Mouse (Mus musculus): ENCODE measurements at regions not wholly inside any gene's neighbourhood (a gene's known extent, or its start where the extent isn't known, plus 50 kb on each side); places are given as distances from the start of the nearest gene placed in this dataset.

GRCm38 (mm10) chr12:16391630-16392269 lies 219.0 kb downstream of the Lpin1 start:
- Histone ChIP-seq H3K27me3 (replicated peaks) (no peaks in the 10 kb centered on the region), H3K4me3 (replicated peaks) (no peak overlapping the region), H3K4me2 (replicated peaks) (no peak overlapping the region), H3K9me3 (no peaks in the 10 kb centered on the region), H3K9ac (no peak overlapping the region), H3K4me1 (replicated peaks) (0 out of 2 replicates have a peak, but pooled peaks cover 3% of the 10 kb centered on the region), H3K27ac (no peak overlapping the region), H3K36me3 (no peaks in the 10 kb centered on the region)
- ATAC-seq, result no peak
- 49% methylated on average over 5 of the region's 5 CpGs for WGBS

DNA sequence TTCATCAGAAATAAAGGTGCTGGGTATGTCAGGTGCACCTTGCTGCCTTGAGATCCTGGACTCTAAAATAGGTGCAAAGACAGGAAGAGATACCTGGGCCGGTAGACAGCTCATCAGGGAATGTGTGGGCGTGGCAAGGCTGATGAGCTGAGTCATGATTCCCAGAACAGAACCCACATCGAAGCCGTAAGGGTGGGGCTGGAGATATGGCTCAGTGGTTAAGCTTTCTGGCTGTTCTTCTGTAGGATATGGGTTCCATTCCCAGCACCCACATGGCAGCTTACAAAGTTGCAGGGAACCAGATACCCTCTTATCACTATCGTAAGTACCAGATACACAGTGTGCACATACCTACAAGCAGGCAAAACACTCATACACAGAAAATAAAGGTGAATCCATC lies 219.6 kb downstream of the Lpin1 start:
- no peaks in the 10 kb centered on the region for H3K27me3 ChIP-seq (replicated peaks)
- H3K36me3 ChIP-seq, result no peaks in the 10 kb centered on the region
- no peak for ATAC-seq
- no peaks in the 10 kb centered on the region for H3K9me3 ChIP-seq
- H3K27ac ChIP-seq, result no peak overlapping the region
- no peak overlapping the region for H3K4me2 ChIP-seq (replicated peaks)
- no peak overlapping the region for H3K4me3 ChIP-seq (replicated peaks)
- 0 out of 2 replicates have a peak, but pooled peaks cover 3% of the 10 kb centered on the region for H3K4me1 ChIP-seq (replicated peaks)
- no peak overlapping the region for H3K9ac ChIP-seq
- WGBS, result 77% methylated on average over 5 of the region's 5 CpGs

DNA sequence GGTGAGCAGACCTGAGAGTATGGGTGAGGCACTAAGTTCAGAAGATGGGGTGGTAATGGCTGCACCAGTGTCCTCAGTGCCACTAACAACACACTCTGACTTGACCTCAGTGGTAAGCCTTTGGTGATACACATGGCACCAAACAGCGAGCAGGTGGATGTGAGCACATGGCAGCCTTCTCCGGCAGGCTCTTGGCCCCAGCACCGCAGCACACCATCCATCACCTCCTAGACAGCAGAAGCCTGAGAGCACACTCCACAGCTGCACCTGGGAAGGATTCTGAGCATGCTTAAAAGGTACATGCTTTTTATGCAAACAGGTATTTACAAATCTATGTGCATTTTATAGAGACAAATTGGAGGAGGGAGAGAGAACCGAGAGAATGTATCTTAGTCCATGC lies 223.7 kb downstream of the Lpin1 start:
- Histone ChIP-seq H3K9me3 (no peaks in the 10 kb centered on the region), H3K36me3 (no peaks in the 10 kb centered on the region), H3K4me1 (replicated peaks) (0 out of 2 replicates have a peak, but pooled peaks cover 2% of the 10 kb centered on the region), H3K27me3 (replicated peaks) (no peaks in the 10 kb centered on the region), H3K27ac (no peak overlapping the region), H3K9ac (no peak overlapping the region), H3K4me3 (replicated peaks) (no peak overlapping the region), H3K4me2 (replicated peaks) (no peak overlapping the region)
- no peak for ATAC-seq
- WGBS, result 77% methylated on average over 4 of the region's 4 CpGs

DNA sequence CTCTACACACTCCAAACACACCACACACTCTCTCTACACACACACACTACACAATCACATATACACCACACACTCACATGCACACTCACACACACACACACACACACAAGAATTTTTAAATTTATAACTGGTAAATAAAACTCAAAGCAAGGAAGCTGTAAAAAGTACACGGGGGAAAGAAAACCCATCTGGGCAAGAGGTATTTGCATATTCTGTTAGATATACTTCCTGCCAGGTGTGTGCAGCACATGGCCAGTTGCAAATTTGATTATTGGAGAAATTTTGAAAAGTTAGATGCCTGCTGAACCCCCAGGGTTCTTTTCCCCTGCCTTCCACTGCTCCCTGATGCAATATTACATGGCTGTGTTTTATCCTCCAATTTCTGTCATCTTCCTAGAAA lies 226.4 kb downstream of the Lpin1 start:
- Histone ChIP-seq H3K27ac (no peak overlapping the region), H3K9me3 (no peaks in the 10 kb centered on the region), H3K4me2 (replicated peaks) (no peak overlapping the region), H3K9ac (no peak overlapping the region), H3K27me3 (replicated peaks) (no peaks in the 10 kb centered on the region), H3K4me1 (replicated peaks) (no peaks in the 10 kb centered on the region), H3K4me3 (replicated peaks) (no peak overlapping the region), H3K36me3 (no peaks in the 10 kb centered on the region)
- no peak for ATAC-seq
- WGBS, result 51% methylated on average over 1 of the region's 1 CpGs

GRCm38 (mm10) chr12:16383499-16383935 lies 227.2 kb downstream of the Lpin1 start:
- Histone ChIP-seq H3K9ac (no peak overlapping the region), H3K27ac (no peak overlapping the region), H3K4me3 (replicated peaks) (no peak overlapping the region), H3K4me1 (replicated peaks) (no peaks in the 10 kb centered on the region), H3K36me3 (no peaks in the 10 kb centered on the region), H3K9me3 (no peaks in the 10 kb centered on the region), H3K27me3 (replicated peaks) (no peaks in the 10 kb centered on the region), H3K4me2 (replicated peaks) (no peak overlapping the region)
- WGBS, result 46% methylated on average over 15 of the region's 15 CpGs
- no peak for ATAC-seq

- H3K4me3 ChIP-seq (replicated peaks), result no peak overlapping the region
- H3K4me2 ChIP-seq (replicated peaks), result no peak overlapping the region
- H3K27ac ChIP-seq, result no peak overlapping the region
- no peak overlapping the region for H3K9ac ChIP-seq
- H3K27me3 ChIP-seq (replicated peaks), result no peaks in the 10 kb centered on the region
- H3K36me3 ChIP-seq, result no peaks in the 10 kb centered on the region
- 90% methylated on average over 11 of the region's 11 CpGs for WGBS
- no peaks in the 10 kb centered on the region for H3K4me1 ChIP-seq (replicated peaks)
- H3K9me3 ChIP-seq, result no peaks in the 10 kb centered on the region
- no peak for ATAC-seq
These were observed 228.3 kb downstream of the Lpin1 start for GRCm38 (mm10) chr12:16382417-16382988.

- Histone ChIP-seq H3K27me3 (replicated peaks) (no peaks in the 10 kb centered on the region), H3K4me3 (replicated peaks) (no peak overlapping the region), H3K4me2 (replicated peaks) (no peak overlapping the region), H3K4me1 (replicated peaks) (no peaks in the 10 kb centered on the region), H3K9me3 (no peaks in the 10 kb centered on the region), H3K9ac (no peak overlapping the region), H3K27ac (no peak overlapping the region), H3K36me3 (no peaks in the 10 kb centered on the region)
- ATAC-seq, result no peak
- WGBS, result 62% methylated on average over 4 of the region's 4 CpGs
These were observed 229.7 kb downstream of the Lpin1 start for GRCm38 (mm10) chr12:16381026-16381425.

GRCm38 (mm10) chr12:16380346-16380745 lies 230.4 kb downstream of the Lpin1 start:
- Histone ChIP-seq H3K9ac (no peak overlapping the region), H3K4me1 (replicated peaks) (no peaks in the 10 kb centered on the region), H3K27ac (no peak overlapping the region), H3K27me3 (replicated peaks) (no peaks in the 10 kb centered on the region), H3K4me3 (replicated peaks) (no peak overlapping the region), H3K4me2 (replicated peaks) (no peak overlapping the region), H3K9me3 (no peaks in the 10 kb centered on the region), H3K36me3 (no peaks in the 10 kb centered on the region)
- ATAC-seq, result no peak
- 46% methylated on average over 2 of the region's 2 CpGs for whole genome bisulfite sequencing

GRCm38 (mm10) chr12:16379415-16379814 lies 231.4 kb downstream of the Lpin1 start:
- ATAC-seq, result no peak
- Histone ChIP-seq H3K4me3 (replicated peaks) (no peak overlapping the region), H3K4me2 (replicated peaks) (no peak overlapping the region), H3K36me3 (no peaks in the 10 kb centered on the region), H3K27ac (no peak overlapping the region), H3K9me3 (no peaks in the 10 kb centered on the region), H3K27me3 (replicated peaks) (no peaks in the 10 kb centered on the region), H3K9ac (no peak overlapping the region), H3K4me1 (replicated peaks) (no peaks in the 10 kb centered on the region)
- WGBS, result 74% methylated on average over 2 of the region's 2 CpGs

DNA sequence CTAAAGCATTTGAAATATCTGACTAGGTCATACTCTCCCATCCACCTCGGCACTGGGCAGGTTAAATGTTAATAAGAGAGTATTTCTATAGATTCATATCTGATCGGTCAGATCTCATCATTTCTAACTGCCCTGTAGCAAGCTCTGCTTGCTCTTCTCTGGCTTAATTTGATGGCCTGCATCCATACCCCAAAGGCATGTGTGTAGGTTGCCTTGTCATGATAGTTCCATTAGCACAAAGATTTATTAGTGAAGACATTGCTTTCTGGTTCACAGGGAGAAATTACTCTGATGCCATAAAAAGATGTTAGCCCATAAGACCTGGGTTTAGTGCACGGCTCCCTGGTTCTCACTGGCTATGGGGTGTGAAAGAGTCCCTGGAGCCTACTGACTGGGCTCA lies 232.3 kb downstream of the Lpin1 start:
- Histone ChIP-seq H3K27ac (no peak overlapping the region), H3K4me1 (replicated peaks) (no peaks in the 10 kb centered on the region), H3K9ac (no peak overlapping the region), H3K4me3 (replicated peaks) (no peak overlapping the region), H3K27me3 (replicated peaks) (no peaks in the 10 kb centered on the region), H3K9me3 (no peaks in the 10 kb centered on the region), H3K36me3 (no peaks in the 10 kb centered on the region), H3K4me2 (replicated peaks) (no peak overlapping the region)
- WGBS, result 80% methylated on average over 3 of the region's 3 CpGs
- ATAC-seq, result no peak

DNA sequence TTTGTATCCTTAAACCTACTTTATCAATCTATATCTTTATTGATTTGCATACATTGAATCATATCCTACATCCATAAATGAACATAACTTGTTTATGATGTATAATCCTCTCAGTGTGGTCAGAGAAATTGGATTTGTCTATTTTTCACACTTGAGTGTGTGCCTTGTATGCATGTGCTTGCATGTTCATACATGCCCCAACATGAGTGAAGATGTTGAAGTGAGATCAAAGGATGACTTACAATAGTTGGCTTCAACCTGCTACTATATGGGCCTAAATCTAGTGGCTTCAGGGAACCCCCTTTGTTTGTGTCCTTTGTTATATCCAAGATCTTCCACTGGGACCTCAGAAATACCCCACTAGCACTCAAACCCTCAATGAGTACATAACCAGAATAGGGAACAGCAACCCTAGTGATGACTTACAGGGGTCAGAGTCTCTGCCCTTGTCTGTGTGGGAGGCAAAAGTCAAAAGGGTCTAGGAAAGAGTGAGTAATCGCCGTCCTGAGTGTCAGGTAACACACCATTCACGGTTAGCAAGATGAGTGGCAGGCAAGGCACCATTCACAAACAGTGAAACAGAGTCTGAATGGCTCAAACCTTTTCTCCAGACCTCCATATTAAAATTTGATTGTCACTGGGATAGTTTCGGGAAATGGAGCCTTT lies 236.3 kb downstream of the Lpin1 start:
- no peaks in the 10 kb centered on the region for H3K9me3 ChIP-seq

GRCm38 (mm10) chr12:16370061-16370460 lies 240.7 kb downstream of the Lpin1 start:
- WGBS, result 54% methylated on average over 7 of the region's 7 CpGs
- Histone ChIP-seq H3K9ac (no peak overlapping the region), H3K4me2 (replicated peaks) (no peak overlapping the region), H3K27ac (no peak overlapping the region), H3K27me3 (replicated peaks) (no peaks in the 10 kb centered on the region), H3K4me3 (replicated peaks) (no peak overlapping the region), H3K4me1 (replicated peaks) (no peaks in the 10 kb centered on the region), H3K36me3 (no peaks in the 10 kb centered on the region), H3K9me3 (no peaks in the 10 kb centered on the region)
- ATAC-seq, result no peak

More for the DNA sequence above, 236.3 kb downstream of the Lpin1 start:
- Histone ChIP-seq H3K4me2 (replicated peaks) (no peak overlapping the region), H3K27me3 (replicated peaks) (no peaks in the 10 kb centered on the region), H3K36me3 (no peaks in the 10 kb centered on the region), H3K27ac (no peak overlapping the region), H3K4me1 (replicated peaks) (no peaks in the 10 kb centered on the region), H3K9ac (no peak overlapping the region), H3K4me3 (replicated peaks) (no peak overlapping the region)
- WGBS, result 79% methylated on average over 4 of the region's 4 CpGs
- no peak for ATAC-seq

DNA sequence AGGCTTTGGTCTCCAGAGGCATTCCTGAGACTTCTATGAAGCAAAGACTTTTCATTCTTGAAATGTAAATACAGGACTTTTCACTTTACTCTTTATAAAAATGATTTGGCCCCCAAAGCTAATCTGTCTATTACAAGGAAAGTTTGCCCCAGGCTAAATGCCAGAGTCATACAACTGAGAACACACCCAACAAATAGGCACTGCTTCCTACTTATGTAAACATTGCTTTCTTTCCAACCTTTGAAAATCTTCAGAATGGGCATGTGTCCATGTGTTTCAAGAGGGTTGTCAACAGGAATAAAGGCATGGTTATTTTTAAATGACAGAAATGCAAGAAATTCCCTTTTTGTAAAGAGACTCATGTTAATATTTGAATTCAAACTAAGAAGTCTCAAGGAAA lies 248.4 kb downstream of the Lpin1 start:
- no peak overlapping the region for H3K4me3 ChIP-seq (replicated peaks)
- no peak for ATAC-seq
- H3K4me1 ChIP-seq (replicated peaks), result no peaks in the 10 kb centered on the region
- H3K27ac ChIP-seq, result no peak overlapping the region
- H3K9ac ChIP-seq, result no peak overlapping the region
- H3K4me2 ChIP-seq (replicated peaks), result no peak overlapping the region
- no peaks in the 10 kb centered on the region for H3K9me3 ChIP-seq
- no peaks in the 10 kb centered on the region for H3K27me3 ChIP-seq (replicated peaks)
- H3K36me3 ChIP-seq, result no peaks in the 10 kb centered on the region
